Mouse (Mus musculus): ENCODE measurements around the gene Cep68.
A peak's percentile ranks its signal among the peaks of the same experiment; 100 is the strongest.
"Not testable (repeated sequence)": the region's sequence is repeated elsewhere in the genome, so short reads cannot be mapped to it uniquely, and the experiment has no call there.

The Cep68 gene

DNA sequence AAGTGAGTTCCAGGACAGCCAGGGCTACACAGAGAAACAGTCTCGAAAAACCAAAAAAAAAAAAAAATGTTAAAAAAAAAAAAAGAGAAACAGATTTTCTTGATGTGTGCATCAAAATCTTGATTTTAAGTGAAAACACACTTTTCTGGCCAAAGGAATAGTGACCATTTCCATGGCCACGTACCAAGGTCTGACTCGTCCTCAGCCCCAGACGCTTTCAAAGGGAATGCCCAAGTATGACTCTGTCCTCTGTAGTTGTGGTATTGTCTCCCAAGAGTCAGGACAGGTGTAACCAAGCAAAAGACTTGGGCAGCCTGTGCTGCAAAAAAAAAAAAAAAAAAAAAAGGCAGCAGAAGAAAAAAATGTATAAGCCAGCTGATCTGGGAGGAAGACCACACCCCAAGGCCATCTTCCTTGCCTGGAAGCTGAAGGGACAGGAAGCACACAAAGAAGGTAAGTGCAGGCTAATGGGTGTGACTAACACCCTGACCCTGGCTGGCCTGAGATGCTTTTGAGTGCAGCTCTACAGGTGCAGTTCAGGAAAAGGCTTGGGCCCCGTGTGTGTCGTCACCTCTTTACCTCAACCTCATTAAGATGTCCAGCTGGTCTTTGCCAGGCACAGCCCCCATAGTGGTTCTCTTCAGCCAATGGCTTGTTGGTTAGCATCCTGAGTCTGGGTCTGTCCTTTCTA lies 6.7 kb downstream of the Cep68 start:
- DNase-seq (ENCODE audit: low spot score) = no peak

DNA sequence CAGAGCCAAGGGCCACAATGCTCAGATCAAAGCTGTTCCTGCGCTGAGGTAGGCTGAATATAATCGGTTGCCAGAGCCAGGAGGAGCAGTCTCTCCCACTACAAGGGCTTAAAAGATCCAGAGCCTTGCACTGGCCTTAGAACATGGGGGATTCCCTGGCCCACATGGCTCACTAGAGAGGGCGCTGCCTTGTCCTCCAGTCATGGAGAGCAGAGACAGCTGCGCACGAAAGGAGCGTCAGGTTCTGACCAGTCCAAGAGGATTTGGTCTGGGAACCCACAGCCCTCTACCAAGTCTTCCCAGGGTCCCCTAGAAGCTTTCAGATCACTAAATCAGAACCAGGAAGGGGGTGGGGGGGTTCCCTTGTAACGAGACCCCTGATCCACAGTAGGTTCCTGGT lies 7.9 kb downstream of the Cep68 start:
- no peak for DNase-seq (ENCODE audit: low spot score)

DNA sequence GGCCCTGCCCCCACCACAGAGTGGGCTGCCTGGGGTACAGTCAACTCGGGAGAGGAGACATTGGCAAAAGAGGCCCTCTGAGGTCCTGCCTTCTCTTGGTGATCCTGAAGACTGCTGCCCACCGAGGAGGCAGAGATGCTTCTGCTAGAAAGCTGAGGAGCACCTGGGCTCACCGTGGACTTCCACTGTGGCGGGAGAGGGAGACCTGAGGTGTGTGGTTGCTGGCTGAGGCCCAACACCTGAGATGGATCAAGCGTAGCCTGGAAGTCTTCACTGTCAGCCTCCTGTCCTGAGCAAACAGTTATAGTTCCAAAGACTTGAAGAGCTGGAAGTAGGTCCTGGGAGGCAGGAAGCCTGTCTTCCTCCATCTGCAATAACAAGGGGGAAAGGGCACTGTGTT lies 8.9 kb downstream of the Cep68 start:
- no peak for DNase-seq (ENCODE audit: low spot score)

DNA sequence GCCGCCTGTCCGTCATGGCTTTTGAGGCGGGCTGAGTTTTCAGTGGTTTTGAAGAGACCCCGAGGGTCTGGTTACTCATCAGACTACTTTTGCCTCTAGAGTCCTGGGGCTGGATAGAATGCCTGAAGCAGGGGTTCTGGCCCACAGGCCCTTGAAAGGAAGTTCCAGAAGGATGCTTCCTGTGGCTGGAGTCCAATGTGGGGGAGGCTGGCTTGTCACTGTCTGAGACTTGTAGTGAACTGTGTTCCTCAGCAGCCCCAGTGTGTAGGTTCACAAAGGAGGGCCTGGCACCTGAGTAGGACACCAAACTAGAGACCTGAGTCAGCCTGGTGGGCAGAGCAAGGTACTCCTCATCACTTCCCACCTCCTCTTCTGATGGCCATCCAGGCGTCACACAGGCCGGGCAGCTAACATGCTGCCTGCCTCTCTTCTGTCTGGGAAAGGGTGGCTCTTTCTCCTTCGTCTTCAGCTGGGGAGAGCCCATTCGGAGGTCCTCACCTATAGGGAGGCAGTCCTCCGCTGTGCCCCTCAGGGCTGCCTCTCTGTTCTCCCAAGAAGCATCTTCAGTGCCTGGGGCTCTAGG lies 9.9 kb downstream of the Cep68 start:
- no peak for DNase-seq (ENCODE audit: low spot score)

DNA sequence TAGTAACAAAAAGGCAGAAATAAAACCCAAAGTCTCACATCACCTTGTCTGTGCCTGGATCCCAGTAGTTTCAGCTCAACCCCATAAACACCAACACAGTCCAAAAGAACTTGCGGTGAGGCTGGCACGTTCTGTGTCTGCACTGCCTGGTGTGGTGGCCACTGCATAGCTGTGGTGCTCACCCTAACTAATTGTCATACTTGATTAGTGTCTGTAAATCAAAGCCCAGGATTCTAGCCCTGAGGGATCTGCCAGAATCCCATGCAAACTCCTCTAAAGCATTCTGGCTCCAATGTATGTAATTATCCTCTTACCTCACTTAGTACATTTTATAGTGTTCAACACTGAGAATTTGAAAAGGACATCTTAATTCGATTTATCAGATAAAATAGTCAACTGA lies 11.3 kb downstream of the Cep68 start:
- DNase-seq (ENCODE audit: low spot score) = no peak

DNA sequence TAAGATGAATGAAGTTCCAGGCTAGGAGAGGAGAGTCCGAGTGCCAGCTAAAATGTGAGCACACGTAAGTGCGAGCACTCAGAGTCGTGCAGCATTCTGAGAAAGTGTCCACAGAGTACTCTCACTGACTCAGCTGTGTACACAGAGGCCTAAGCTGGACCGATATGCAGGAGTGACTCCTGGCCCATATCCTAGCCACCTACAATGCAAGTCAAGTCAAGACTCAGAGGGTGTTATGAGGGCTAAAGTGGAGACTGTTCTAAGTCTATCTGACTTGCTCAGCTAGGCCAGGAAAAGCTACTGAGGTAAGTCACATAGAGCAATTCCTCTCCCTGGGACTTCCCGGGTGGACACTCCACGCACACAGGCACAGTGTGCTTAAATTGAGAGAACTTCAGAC lies 12.2 kb downstream of the Cep68 start:
- no peak for DNase-seq (ENCODE audit: low spot score)

DNA sequence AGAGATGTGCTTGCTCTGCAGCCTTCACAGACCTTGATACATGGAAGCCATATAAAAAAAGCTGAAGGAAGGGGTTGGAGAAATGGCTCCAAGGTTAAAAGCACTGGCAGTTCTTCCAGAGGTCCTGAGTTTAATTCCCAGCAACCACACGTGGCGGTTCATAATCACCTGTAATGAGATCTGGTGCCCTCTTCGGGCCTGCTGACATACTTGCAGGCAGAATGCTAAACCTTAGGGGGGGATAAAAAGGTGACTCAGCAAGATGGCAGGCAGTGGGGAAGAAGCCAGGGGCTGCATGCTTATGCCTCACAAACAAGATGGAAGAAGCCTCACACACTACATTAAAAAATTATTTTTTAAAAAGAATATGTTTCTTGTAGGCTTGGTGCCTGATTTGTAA lies 15.0 kb downstream of the Cep68 start:
- no peak for DNase-seq (ENCODE audit: low spot score)

DNA sequence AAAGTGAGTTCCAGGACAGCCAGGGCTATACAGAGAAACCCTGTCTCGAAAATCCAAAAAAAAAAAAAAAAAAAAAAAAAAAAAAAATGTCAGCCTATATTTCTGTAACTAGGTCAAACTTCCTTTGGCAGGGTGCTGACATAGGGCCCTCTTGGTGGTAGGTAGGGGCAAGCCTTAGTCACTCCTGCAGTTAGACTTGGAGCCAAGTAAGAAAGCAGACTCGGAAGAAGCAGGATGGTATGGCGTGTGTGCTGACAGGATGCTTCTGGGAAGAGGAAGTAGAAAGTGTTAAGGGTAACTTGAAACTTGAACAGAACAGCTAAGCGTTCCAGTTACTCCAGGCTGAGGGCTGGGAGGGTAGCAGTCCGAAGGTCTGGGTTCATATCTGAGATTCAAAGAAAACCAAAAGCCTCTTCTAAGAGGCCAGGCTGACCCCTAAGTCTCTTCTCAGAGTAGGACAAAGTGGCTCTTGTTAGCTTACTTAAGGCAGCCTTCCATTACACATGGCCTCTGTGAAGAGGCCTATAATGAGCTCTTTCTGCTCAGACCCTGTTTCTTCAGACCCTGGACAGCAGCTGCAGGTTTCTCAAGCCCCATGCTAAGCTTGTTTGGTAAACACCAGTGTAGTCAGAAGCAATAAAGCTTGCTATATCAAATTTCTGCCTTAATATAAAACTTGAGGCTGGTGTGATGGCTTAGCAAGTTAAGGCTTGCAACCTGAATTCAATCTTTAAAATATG lies 17.0 kb downstream of the Cep68 start:
- no peak for DNase-seq (ENCODE audit: low spot score)

DNA sequence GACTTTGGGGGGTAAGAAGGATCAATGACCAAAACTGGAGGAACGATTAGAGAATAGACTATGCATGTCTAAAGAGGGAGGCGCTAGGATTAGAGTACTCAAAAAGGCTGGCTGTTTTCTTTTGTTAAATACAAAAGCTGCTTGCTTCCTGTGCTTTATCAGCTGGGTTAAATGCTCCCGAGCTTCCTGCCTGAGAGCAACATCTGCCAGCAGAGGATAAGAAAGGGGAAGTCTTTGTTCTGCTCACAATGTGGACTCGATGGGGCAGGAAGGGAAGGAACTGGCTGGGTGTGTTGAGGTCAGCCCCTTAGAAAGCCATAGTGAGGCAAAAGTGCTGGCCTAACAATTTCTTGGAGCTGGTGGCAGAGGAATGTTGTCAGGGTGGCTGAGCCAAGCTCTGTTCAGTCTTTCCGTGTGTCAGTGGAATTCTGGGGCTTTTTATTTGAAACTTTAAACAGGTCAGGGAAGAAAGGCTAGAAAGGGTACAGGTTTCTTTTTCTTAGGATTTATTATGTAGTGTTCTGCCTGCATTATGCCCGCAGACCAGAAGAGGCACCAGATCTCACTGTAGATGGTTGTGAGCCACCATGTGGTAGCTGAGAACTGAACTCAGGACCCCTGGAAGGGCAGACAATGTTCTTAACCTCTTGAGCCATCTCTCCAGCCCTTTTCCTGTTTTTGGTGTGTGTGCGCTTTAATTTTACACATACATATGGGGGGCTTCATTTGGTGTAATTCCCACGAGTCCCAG lies 17.9 kb downstream of the Cep68 start:
- DNase-seq (ENCODE audit: low spot score) = no peak

DNA sequence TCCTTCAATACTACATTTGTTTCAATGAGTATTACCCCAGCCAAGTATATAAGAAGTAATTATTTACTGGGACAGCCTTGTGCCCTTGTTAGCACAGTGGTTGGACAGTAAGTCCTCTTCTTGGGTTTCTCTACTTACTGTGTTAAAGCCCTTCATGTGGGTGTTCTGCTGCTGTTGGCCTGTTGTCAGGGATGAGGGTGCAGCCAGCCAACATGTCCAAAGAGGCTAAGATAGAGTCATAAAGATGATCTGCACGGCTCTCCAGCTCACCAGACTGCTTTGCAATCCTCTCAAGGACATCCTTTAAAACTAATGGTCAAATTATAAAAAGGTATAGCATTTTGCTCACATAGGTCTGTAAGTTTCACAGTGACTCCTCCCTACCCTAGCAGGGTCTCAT lies 18.9 kb downstream of the Cep68 start:
- DNase-seq (ENCODE audit: low spot score) = no peak

DNA sequence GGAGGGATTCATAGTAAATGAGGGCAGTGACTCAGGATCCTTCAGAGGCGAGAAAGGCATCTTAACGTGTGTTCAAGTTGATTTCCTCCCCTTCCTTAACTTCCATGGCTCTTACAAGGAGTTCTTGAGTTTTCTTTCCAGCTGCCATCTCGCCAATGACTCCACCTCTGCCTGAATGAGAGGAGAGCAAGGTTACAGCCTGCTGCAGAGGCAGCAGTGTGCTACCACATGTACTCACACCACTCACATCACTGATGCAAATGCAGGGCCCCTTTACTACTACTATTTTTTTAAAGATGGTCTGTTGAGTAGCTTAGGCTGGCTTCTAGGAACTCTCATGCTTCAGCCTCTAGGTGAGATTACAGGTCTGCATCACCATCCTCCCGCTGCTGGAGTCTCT lies 19.9 kb downstream of the Cep68 start:
- DNase-seq (ENCODE audit: low spot score) = no peak

DNA sequence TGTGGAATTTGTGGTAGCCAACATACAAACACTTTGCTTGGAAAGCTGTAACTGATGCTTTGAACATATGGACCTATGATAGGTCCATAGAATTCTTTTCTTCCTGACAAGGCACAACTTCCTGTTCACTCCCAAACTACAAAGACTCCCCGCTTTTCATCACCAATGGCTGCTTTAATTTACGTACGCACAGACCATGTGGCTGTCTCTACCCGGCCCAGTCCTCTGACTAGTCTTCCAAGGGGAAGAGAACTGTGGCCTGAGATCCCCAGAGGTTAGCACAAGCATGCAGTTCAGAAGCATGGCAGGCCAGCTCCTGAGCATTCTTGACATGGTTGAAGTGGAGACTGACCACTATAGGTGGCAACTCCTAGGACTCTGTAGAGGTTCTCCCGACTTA lies 20.6 kb downstream of the Cep68 start:
- no peak for DNase-seq (ENCODE audit: low spot score)

DNA sequence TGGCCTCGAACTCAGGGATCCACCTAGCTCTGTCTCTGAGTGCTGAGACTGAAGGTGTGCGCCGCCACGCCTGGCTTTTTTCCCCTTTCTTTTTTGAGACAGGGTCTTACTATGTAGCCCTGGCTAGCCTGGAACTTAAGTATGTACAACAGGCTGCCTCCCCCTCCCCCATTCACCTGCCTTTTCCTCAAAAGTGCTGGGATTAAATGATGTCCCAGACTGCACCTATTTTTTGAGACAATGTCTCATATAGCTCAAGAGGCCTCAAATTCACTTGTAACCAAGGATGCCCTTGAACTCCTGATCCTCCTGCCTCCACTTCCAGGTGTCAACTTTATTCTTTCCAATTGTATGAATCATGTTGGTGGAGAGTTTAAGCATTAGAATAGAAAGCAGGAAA lies 23.3 kb downstream of the Cep68 start:
- no peak for DNase-seq (ENCODE audit: low spot score)

DNA sequence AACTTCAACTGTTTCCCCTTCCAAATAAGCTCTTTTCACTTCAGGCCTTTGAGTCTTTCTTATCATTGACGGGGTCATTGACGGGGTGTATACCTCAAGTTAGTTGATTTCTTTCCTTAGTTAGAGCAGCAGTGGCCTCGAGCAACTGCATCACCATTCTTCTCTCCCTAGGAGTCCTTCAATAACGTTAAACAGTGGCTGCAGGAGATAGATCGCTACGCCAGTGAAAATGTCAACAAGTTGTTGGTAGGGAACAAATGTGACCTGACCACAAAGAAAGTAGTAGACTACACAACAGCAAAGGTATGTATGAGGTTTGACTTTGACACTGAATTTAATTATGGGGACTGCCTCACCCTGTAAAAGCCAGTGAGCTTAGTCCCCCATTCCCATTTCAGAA lies 25.0 kb downstream of the Cep68 start:
- no peak for DNase-seq (ENCODE audit: low spot score)

DNA sequence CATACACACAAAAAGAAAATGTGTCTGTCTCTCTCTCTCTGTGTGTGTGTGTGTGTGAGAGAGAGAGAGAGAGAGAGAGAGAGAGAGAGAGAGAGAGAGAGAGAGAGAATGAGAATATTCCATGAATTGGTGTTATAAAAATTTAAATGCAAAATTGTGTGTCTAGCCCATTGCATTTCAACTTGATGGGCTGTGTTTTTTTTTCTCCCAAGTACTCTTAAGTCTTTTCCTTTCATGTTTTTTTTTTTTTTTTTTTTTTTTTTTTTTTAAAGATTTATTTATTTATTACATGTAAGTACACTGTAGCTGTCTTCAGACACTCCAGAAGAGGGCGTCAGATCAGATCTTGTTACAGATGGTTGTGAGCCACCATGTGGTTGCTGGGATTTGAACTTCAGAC lies 27.6 kb downstream of the Cep68 start:
- not testable (repeated sequence) for DNase-seq (ENCODE audit: low spot score)

DNA sequence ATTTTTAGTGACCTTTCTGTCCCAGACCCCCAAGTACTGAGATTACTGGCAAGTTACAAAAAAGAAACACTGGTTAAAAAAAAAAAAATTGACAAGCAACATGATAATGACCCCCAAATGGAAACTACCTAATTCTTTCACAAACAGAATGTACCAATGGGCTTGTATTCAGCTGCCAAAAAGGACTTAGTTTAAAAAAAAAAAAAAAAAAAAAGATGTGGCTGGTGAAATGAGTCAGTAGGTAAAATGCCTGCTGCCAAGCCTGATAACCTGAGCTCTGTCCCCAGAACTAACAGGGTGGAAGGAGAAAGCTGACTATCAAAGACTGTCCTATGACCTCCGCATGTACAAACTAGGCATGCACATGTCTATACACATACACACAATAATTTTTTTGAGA lies 32.0 kb downstream of the Cep68 start:
- no peak for DNase-seq (ENCODE audit: low spot score)

DNA sequence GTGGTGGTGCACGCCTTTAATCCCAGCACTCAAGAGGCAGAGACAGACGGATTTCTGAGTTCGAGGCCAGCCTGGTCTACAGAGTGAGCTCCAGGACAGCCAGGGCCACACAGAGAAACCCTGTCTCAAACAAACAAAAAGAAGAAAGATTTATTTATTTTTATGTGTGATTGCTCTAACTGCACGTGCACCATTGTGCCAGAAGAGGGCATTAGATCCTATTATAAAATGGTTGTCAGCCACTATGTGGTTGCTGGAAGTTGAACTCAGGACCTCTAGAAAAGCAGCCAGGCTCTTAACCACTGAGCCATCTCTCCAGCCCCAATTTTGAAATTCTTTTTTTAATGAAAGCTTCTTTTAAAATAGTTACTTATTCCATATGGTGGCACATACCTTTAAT lies 32.8 kb downstream of the Cep68 start:
- peak; percentile 31 for DNase-seq (ENCODE audit: low spot score)

DNA sequence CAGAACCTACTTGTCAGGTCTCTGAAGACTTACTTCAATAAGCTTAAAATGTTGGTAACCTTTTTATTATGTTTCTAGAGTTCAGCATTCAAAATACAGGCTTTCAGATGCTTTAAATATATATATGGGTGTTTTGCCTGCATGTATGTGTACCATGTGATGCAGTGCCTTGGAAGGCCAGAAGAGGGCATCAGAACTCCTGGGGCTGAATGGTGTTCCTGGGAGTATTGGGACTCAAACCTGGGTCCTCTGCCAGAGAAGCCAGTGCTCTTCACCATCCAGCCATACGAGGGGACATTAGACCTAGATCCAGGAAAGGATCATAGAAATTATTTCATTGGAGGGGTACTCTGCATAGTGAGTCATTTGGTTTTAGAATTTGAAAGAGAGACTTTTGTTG lies 34.5 kb downstream of the Cep68 start:
- peak; percentile 20 for DNase-seq (ENCODE audit: low spot score)

DNA sequence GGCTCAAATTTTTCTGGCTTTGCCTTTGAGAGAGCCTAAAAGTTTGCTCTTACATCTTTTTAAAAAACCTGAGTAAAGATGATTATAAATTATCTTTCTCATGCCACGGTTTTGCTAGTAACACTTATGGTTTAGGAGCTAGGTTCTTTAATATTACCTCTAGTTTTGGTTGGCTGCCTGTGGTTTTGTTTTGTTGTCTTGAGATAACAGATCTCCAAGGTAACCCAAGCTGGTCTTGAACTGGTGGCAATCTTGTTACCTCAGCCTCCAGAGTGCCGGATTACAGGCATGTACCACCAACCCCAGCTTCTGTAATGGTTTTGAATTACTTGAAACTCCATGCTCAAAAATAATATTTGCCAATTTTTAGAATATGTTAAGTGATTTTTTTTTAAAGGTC lies 37.4 kb downstream of the Cep68 start:
- no peak for DNase-seq (ENCODE audit: low spot score)

DNA sequence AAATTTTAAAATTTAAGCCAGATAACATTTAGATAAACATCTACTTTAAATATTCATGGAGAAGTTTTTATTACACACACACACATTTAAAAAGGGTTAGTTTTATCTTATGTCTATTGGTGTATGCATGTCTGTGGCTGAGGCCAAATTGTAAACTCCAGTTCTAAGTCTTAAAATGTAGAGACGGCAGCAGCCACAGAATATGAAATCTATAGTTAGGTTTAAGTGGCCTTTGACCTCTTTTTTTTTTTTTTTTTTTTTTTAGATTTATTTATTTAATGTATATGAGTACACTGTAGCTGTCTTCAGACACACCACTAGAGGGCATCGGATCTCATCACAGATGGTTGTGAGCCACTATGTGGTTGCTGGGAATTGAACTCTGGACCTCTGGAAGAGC lies 41.6 kb downstream of the Cep68 start:
- DNase-seq (ENCODE audit: low spot score) = no peak

DNA sequence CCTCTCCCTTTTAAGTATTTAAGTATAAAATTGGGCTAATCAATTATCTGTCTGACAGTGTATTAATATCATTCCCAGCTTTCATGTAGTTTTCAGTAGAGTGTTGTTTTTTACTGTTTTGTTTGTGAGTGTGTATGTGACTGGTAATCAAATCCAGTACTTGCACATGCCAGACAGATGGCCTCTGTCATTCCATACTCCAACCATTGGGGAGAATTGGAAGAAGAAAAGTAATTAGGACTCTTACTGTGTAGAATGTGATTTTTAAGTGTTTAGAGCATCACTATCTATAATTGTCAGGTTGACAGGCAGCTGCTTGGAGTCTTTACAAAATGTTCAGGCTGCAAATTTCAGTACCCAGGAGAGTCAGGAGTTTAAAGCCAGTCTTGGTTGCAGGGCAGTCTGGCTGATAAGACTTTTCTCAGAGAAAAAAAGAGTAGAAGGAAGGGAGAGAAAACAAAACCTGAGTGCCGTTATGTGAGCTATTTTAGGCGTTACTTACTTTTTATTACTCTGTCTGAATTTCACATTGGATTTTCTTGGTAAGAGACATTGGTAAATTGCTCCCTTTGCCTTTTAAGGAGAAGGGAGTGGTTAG lies 42.5 kb downstream of the Cep68 start:
- no peak for DNase-seq (ENCODE audit: low spot score)

DNA sequence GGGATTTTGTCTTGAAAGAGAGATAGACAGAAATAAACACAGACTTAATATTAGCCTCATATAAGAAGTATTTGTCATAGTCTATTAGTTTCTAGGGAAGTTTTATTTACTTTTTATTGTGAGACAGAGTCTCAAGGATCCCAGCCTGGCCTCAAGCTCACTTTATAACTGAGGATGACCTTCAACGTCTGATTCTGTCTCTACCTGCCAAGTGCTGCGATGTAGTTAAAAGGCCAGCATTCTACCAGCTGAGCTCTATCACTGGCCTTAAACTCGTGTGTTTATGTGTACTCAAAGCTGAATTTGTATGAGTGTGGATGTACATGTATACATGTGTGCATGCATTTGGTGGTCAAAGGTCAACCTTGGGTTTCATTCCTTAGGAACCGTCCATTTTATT lies 43.7 kb downstream of the Cep68 start:
- no peak for DNase-seq (ENCODE audit: low spot score)
